Mouse (Mus musculus): Measurements from ENCODE around the gene Ddn. TPM values are rescaled to one million over a fixed set of nuclear protein-coding genes. Genes with fewer than 3 reads are reported as not detected.

Gene Ddn
- polyA plus RNA-seq (2016; fragmentation: Nextera tagmentation; extraction: Ambion mirVana) = 0.47 and 0.82 TPM in 2 replicates

DNA sequence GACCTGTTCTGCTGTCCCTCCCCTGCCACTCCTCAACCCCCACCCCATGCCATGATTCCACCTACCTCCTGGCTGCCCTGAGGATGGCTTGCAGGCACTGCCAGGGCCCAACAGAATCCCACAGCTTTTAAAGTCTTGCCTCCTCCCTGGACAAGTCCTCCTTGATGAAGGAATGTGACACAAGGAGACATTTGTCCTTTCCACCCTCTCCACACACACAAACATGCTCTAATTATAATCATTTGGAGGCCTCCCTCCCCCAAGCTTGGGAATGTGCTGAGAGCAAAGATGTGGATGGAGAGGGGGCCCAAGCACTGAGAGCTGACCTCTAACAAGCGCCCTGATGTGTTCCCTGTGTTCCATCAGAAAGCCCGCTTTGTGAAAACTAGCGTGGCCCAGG, at the start of gene Ddn:
Ddn (minus strand) TSS at position 101 of the 400 bp plus-strand sequence.
- WGBS = 36% methylated on average over 3 of the region's 3 CpGs
- H3K27ac ChIP-seq = no peak within 1 kb of the TSS
- no peaks in the 10 kb centered on the region for H3K9me3 ChIP-seq
- peaks cover 61% of the 10 kb centered on the region for H3K27me3 ChIP-seq (replicated peaks)
- peaks cover 28% of the 10 kb centered on the region for H3K36me3 ChIP-seq
- peaks cover 42% of the 10 kb centered on the region for H3K4me1 ChIP-seq
- H3K9ac ChIP-seq = no peak within 1 kb of the TSS
- peak within 1 kb of the TSS; percentile 69 for H3K4me2 ChIP-seq (replicated peaks)
- H3K4me3 ChIP-seq = 0 out of 2 replicates have a peak within 1 kb of the TSS, but pooled peaks have one; percentile 40
- no peak for ATAC-seq (ENCODE audit: low FRiP score, low read depth)

DNA sequence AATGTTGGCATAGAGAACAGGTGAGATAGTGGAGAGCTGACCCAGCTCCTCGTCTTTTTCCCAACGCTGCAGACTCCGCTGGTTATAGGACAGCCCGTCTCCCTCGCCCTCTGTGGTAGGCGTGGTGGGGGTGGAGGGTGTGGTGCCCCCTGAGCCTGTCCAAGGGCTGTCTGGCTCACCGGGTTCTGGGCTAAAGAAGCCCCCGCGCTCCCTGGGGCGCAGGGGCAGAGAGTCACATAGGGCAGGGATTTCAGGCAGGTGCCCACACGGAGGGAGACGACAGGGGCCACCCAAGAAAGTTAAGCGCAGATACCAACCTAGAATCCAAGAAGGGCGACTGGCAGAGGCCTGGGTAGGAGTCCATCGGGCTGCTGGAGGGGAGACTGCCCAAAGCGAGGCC, 44.9 kb upstream of the Ddn start:
- no peaks in the 10 kb centered on the region for H3K9me3 ChIP-seq
- no peak overlapping the region for H3K27ac ChIP-seq
- WGBS = 93% methylated on average over 16 of the region's 16 CpGs
- H3K4me3 ChIP-seq = no peak overlapping the region
- ATAC-seq (ENCODE audit: low FRiP score, low read depth) = no peak
- no peak overlapping the region for H3K4me2 ChIP-seq (replicated peaks)
- no peak overlapping the region for H3K9ac ChIP-seq
- H3K4me1 ChIP-seq = no peaks in the 10 kb centered on the region
- H3K27me3 ChIP-seq (replicated peaks) = no peaks in the 10 kb centered on the region
- H3K36me3 ChIP-seq = peaks cover 99% of the 10 kb centered on the region

DNA sequence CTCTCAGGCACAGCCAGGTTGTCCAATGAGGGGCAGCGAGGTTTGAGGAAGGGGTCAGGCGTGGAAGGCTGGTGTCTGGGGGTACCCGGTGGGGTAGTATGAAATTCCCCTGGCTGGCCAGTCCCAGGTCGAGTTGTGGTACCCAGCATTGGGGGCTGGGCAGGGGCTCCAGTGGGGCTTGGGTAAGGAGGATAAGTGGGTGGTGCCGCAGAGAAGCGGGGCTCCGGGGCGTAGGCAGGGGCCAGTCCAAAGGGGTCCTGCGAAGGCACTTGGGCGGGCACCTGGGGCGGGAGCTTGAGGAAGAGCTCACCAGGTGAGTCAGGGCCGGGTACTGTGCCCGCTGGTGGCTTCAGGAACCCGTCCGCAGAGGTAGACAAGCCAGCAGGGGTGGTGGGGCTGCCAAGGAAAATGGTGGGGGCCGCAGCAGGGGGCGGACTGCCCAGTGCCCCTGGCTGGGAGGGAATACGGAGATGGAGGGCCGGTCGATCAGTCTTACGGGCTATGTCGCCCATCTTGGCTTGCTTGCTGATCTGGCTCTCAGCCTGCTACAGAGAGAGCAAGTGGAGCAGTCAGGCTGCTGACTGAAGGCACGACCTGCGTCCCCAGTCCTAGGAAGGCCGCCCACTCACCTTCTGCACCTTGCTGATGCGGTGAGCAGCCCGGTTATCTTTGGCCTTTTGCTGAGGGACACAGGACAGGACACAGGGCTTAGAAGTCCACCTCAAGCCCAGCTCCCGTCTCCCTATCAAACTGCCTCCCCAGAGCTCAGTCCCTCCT, 44.1 kb upstream of the Ddn start:
- Histone ChIP-seq H3K4me1 (no peaks in the 10 kb centered on the region), H3K36me3 (peaks cover 100% of the 10 kb centered on the region), H3K9ac (no peak overlapping the region), H3K4me3 (no peak overlapping the region), H3K4me2 (replicated peaks) (no peak overlapping the region), H3K27me3 (replicated peaks) (no peaks in the 10 kb centered on the region), H3K27ac (no peak overlapping the region), H3K9me3 (no peaks in the 10 kb centered on the region)
- 94% methylated on average over 28 of the region's 28 CpGs for WGBS
- ATAC-seq (ENCODE audit: low FRiP score, low read depth) = no peak

DNA sequence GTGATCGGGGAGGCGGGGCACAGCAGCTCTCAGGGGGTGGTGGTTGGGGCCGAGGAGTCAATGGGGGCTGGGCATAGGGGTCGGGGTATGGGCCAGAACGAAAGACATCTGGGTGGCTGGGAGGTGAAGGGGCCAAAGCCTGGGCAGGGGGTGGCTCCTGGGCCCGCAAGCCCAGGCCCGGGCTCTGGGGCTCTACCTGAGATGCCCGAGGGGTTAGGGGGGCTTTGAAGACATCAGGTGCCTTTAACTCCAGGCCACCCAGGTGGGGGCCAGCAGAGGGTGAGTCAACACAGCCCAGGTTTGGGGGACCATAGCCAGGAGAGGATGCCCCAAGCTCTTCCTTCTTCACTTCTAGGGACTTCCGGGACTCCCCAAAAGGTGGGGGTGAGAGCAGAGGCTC, 43.4 kb upstream of the Ddn start:
- no peaks in the 10 kb centered on the region for H3K27me3 ChIP-seq (replicated peaks)
- H3K4me1 ChIP-seq = no peaks in the 10 kb centered on the region
- H3K9me3 ChIP-seq = no peaks in the 10 kb centered on the region
- no peak overlapping the region for H3K9ac ChIP-seq
- H3K4me2 ChIP-seq (replicated peaks) = no peak overlapping the region
- no peak for ATAC-seq (ENCODE audit: low FRiP score, low read depth)
- peaks cover 99% of the 10 kb centered on the region for H3K36me3 ChIP-seq
- 93% methylated on average over 9 of the region's 9 CpGs for WGBS
- no peak overlapping the region for H3K4me3 ChIP-seq
- no peak overlapping the region for H3K27ac ChIP-seq

DNA sequence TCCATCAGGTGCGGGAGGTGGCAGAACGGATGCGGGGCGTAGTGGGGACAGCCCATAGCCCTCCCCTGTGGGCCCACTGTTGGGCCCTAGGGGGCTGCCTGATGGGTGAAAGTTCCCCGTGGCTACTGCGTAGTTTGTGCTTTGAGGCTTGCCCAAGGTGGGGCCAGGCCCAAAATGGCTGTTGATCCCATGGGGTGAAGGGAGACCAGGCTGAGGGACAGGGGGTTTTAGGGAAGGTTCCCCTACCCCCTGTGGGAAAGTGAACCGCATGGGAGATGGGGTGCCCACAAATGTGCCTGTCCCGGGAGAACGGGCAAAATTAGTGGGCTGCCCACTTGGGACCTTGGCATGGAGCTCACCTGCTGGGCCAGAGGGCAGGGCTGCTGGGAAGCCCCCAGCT, 42.8 kb upstream of the Ddn start:
- Histone ChIP-seq H3K36me3 (peaks cover 99% of the 10 kb centered on the region), H3K9ac (no peak overlapping the region), H3K4me3 (no peak overlapping the region), H3K27me3 (replicated peaks) (no peaks in the 10 kb centered on the region), H3K4me1 (no peaks in the 10 kb centered on the region), H3K27ac (no peak overlapping the region), H3K4me2 (replicated peaks) (no peak overlapping the region), H3K9me3 (no peaks in the 10 kb centered on the region)
- no peak for ATAC-seq (ENCODE audit: low FRiP score, low read depth)
- WGBS = 96% methylated on average over 9 of the region's 9 CpGs

DNA sequence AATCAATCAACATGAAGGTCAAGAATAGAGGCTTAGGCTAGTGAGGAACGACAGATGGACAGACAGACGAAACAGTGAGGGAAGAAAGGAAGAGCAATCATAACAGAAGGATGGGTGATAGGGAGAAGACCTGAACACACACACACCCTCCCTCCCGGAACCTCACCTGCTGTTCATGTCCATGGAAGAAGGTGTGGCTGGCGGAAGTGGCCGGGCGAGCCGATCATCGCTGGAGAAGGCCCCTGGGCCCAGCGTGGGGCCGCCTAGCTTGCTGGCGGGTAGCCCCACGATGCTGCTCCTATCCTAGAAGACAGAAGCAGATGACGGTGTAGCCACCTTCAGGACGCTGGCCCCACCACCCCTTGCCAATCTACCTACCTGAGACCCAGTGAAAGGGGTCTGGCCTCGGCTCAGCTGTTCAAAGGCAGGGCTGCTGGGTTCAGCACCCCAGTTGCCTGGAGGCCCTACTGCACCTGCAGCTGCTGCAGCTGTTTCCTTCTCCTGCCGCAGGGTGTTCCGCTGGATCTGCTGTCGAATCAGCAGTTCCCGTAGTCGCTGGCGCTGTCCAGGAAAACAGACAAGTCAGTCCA, 42.0 kb upstream of the Ddn start:
- H3K9me3 ChIP-seq = no peaks in the 10 kb centered on the region

DNA sequence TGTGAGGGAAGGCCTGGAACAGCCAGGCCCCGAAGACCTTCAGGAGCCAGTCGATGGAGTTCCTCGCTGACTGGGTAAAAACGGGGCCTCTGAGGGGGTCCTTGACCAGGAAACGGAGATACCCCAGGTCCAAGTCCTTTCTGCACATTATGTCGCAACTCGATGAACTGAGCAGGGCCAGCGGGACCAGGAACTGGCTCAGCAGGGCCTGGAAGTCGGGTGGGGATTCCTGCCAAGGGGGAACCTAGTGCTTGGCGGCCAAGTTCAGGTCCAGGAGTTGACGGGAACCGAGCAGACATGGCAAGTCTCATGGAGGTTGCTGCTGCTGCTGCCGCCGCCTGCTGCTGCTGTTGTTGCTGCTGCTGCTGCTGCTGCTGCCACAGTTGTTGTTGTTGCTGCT, 41.4 kb upstream of the Ddn start:
- Histone ChIP-seq H3K27ac (no peak overlapping the region), H3K4me1 (no peaks in the 10 kb centered on the region), H3K27me3 (replicated peaks) (no peaks in the 10 kb centered on the region), H3K9me3 (no peaks in the 10 kb centered on the region), H3K4me2 (replicated peaks) (no peak overlapping the region), H3K36me3 (peaks cover 99% of the 10 kb centered on the region), H3K4me3 (no peak overlapping the region), H3K9ac (no peak overlapping the region)
- no peak for ATAC-seq (ENCODE audit: low FRiP score, low read depth)
- 93% methylated on average over 14 of the region's 14 CpGs for WGBS

More for the DNA sequence above, 42.0 kb upstream of the Ddn start:
- no peaks in the 10 kb centered on the region for H3K27me3 ChIP-seq (replicated peaks)
- H3K4me1 ChIP-seq = no peaks in the 10 kb centered on the region
- no peak overlapping the region for H3K9ac ChIP-seq
- H3K36me3 ChIP-seq = peaks cover 99% of the 10 kb centered on the region
- ATAC-seq (ENCODE audit: low FRiP score, low read depth) = no peak
- no peak overlapping the region for H3K27ac ChIP-seq
- H3K4me3 ChIP-seq = no peak overlapping the region
- WGBS = 94% methylated on average over 21 of the region's 21 CpGs
- H3K4me2 ChIP-seq (replicated peaks) = no peak overlapping the region

DNA sequence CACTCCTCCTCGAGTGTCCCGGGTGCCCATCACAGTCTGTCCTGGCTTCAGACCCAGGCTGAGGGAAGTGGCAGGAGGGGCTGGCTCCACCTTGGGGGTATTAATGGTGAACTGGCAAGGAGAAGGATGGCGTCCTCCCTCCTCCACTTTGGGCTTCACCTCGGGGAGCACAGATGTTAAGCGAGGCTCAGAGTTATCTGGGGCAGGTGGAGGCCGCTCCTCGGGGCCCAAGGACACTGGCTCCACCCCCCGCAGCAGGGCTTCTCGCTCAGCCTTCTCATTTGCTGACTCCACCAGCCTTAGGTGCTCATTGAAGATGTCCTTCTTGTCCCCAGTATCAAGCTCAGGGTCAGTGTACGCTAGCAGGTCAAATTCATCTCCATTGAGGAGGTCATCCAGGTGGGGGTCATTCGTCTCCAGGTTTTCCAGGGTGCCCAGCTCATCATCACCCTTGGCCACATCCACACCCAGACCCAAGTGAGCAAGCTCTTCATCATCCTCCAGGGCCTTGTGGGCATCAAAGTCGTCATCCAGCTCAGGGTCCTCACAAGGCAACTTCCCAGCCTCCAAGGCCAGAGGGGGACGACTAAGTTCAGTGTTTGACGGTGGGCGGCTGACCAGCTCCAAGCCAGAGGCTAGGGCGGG, 40.8 kb upstream of the Ddn start:
- no peak overlapping the region for H3K4me2 ChIP-seq (replicated peaks)
- H3K36me3 ChIP-seq = peaks cover 99% of the 10 kb centered on the region
- ATAC-seq (ENCODE audit: low FRiP score, low read depth) = no peak
- no peak overlapping the region for H3K27ac ChIP-seq
- 88% methylated on average over 16 of the region's 16 CpGs for WGBS
- no peak overlapping the region for H3K9ac ChIP-seq
- no peak overlapping the region for H3K4me3 ChIP-seq
- no peaks in the 10 kb centered on the region for H3K9me3 ChIP-seq
- no peaks in the 10 kb centered on the region for H3K27me3 ChIP-seq (replicated peaks)
- H3K4me1 ChIP-seq = no peaks in the 10 kb centered on the region

DNA sequence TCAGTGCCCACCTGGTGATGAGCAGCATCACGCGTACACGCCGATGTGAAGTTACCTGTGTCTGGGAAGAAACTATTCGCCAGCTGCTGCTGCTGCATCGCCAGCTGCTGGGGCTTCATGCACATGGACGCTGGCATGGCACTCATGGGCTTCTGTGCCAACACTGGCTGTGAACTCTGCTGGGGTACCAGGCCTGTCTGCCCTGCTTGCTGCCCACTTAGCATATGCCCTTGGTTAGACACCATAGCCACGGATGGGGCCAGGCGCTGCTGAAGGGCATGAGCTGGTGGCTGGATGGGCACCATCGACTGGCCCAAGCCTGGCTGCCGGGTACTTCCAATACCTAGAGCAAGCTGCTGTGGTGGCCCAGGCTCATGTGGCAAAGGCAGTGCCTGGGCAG, 39.9 kb upstream of the Ddn start:
- Histone ChIP-seq H3K27me3 (replicated peaks) (no peaks in the 10 kb centered on the region), H3K4me1 (no peaks in the 10 kb centered on the region), H3K9ac (no peak overlapping the region), H3K36me3 (peaks cover 99% of the 10 kb centered on the region), H3K4me3 (no peak overlapping the region), H3K4me2 (replicated peaks) (no peak overlapping the region), H3K27ac (no peak overlapping the region), H3K9me3 (no peaks in the 10 kb centered on the region)
- ATAC-seq (ENCODE audit: low FRiP score, low read depth) = no peak
- WGBS = 95% methylated on average over 11 of the region's 11 CpGs

DNA sequence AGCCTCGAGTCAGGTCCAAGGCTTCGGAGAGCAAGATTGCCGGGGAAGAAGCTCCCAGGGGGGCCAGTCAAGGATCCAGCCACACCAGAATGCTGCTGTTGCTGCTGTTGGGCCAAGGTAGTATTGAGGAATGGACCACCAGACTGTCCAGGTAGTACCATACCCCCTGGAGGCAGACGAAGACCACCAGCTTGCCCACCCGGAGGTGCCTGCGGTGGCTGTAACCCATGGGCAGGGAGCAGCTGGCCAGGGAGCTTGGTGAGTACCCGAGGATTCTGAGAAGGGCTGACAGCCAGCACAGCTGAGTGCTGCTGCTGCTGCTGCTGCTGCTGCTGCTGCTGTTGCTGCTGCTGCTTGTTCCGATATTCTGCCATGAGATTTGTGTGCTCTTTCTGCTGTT, 36.9 kb upstream of the Ddn start:
- Histone ChIP-seq H3K36me3 (peaks cover 98% of the 10 kb centered on the region), H3K4me3 (no peak overlapping the region), H3K27me3 (replicated peaks) (no peaks in the 10 kb centered on the region), H3K4me2 (replicated peaks) (no peak overlapping the region), H3K9me3 (no peaks in the 10 kb centered on the region), H3K9ac (no peak overlapping the region), H3K4me1 (no peaks in the 10 kb centered on the region), H3K27ac (no peak overlapping the region)
- 88% methylated on average over 8 of the region's 8 CpGs for WGBS
- no peak for ATAC-seq (ENCODE audit: low FRiP score, low read depth)

DNA sequence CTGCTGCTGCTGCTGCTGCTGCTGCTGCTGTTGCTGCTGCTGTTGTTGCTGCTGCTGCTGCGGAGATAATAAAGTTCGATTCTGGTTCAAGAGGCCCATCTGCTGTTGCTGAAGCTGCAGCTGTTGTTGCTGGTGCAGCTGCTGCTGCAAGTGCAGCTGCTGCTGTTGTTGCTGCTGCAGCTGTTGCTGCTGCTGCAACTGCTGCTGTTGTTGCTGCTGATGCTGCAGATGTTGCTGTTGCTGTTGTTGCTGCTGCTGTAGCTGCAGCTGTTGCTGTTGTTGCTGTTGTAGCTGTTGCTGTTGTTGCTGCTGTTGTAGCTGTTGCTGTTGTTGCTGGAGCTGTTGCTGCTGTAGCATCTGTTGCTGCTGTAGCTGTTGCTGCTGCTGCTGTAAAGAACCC, 35.9 kb upstream of the Ddn start:
- H3K4me2 ChIP-seq (replicated peaks) = no peak overlapping the region
- H3K27me3 ChIP-seq (replicated peaks) = no peaks in the 10 kb centered on the region
- H3K27ac ChIP-seq = no peak overlapping the region
- no peak overlapping the region for H3K9ac ChIP-seq
- H3K4me1 ChIP-seq = no peaks in the 10 kb centered on the region
- ATAC-seq (ENCODE audit: low FRiP score, low read depth) = no peak
- peaks cover 98% of the 10 kb centered on the region for H3K36me3 ChIP-seq
- 93% methylated on average over 2 of the region's 2 CpGs for WGBS
- H3K9me3 ChIP-seq = no peaks in the 10 kb centered on the region
- no peak overlapping the region for H3K4me3 ChIP-seq

DNA sequence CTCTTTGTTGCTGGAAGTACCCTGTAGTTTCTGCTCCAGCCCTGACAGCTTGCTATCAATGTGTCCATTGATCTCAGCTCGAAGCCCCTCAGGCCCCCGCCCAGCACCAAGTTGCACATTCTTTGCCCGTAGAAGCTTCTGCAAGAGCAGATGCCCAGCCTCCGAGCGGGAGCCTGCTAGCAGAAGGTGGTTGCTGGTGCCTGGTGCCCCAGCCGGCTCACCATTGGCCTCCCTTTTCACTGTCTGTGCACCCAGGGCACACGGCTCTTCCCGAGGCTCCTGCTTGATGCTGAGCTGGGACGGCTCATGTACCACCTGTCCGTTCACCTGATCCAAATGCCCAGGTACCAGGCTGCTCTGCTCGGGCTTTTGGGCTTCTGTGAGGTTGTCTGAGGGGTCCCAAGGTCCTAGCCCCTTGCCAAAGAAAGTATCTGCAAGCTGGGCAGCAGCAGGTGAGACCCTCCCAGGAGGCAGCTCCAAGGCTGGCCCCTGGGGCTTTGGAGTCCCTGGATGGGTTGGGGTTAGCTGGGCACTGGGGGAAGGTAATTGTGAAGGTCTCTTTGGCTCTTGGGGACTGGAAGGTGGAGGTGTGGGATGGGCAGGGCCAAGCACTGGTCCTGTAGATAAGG, 34.4 kb upstream of the Ddn start:
- Histone ChIP-seq H3K4me1 (no peaks in the 10 kb centered on the region), H3K36me3 (peaks cover 98% of the 10 kb centered on the region), H3K4me2 (replicated peaks) (no peak overlapping the region), H3K27ac (no peak overlapping the region), H3K9me3 (no peaks in the 10 kb centered on the region), H3K27me3 (replicated peaks) (no peaks in the 10 kb centered on the region), H3K9ac (no peak overlapping the region), H3K4me3 (no peak overlapping the region)
- 88% methylated on average over 11 of the region's 11 CpGs for WGBS
- ATAC-seq (ENCODE audit: low FRiP score, low read depth) = no peak

Measured in neural tube, embryonic 12.5 days (tissue).